Mouse (Mus musculus) MEL (cell line): ENCODE results near the gene B230307C23Rik. TPM values are rescaled to one million over a fixed set of nuclear protein-coding genes. Genes with fewer than 3 reads are reported as not detected.

ENCODE experiments used
- DNase-seq: peaks from one replicate; pipeline ENCODE4 v3.0.0; 2011; ENCODE audit warnings: low read depth, low spot score
- H3K27ac ChIP-seq: 2 replicates; pipeline ENCODE4 v1.5.1; 2012; ENCODE audit warnings: low read depth, mild to moderate bottlenecking, control low read depth, low read length, moderate library complexity; ENCODE audit not compliant: control insufficient read depth
- H3K27me3 ChIP-seq, 2 experiments: fragments of 150-350 bp in 1 of 2; sonication (generic) in 1 of 2; 2 replicates each; pipeline ENCODE4 v1.6.1; 2012; ENCODE audit warnings: low read length in 2 of 2, mild to moderate bottlenecking in 2 of 2, improper control_type of control experiment in 1 of 2, moderate library complexity in 1 of 2; ENCODE audit not compliant: insufficient read depth in 2 of 2, control insufficient read depth in 1 of 2
- H3K36me3 ChIP-seq, 2 experiments: 2 replicates each; pipeline ENCODE4 v1.6.1; 2012 to 2014; ENCODE audit warnings: low read length in 2 of 2, improper control_type of control experiment in 1 of 2, inconsistent platforms in 1 of 2, mild to moderate bottlenecking in 1 of 2; ENCODE audit not compliant: insufficient read depth in 2 of 2, control insufficient read depth in 1 of 2
- H3K4me1 ChIP-seq, 2 experiments: fragments of 150-350 bp in 1 of 2; sonication (generic) in 1 of 2; 2 replicates each; pipeline ENCODE4 v1.6.1; 2012; ENCODE audit warnings: low read length in 2 of 2, improper control_type of control experiment in 1 of 2, mild to moderate bottlenecking in 1 of 2; ENCODE audit not compliant: insufficient read depth in 2 of 2, control insufficient read depth in 1 of 2
- H3K4me3 ChIP-seq, 2 experiments: fragments of 150-350 bp in 1 of 2; sonication (generic) in 1 of 2; 2 replicates each; pipeline ENCODE4 v1.5.1; 2012; ENCODE audit warnings: low read depth in 2 of 2, low read length in 2 of 2, mild to moderate bottlenecking in 2 of 2, moderate library complexity in 2 of 2, control low read depth in 1 of 2, improper control_type of control experiment in 1 of 2; ENCODE audit not compliant: control insufficient read depth in 1 of 2, insufficient read depth in 1 of 2
- H3K79me2 ChIP-seq: 2 replicates; pipeline ENCODE4 v1.6.1; 2012; ENCODE audit warnings: mild to moderate bottlenecking, low read length, moderate library complexity; ENCODE audit not compliant: control insufficient read depth, poor library complexity, insufficient read depth
- H3K9ac ChIP-seq: 2 replicates; pipeline ENCODE4 v1.6.1; 2012; ENCODE audit warnings: low read depth, mild to moderate bottlenecking, control low read depth, low read length, moderate library complexity; ENCODE audit not compliant: control insufficient read depth, poor library complexity, severe bottlenecking
- H3K9me3 ChIP-seq: fragments of 150-350 bp; sonication (generic); replicated peaks from 2 replicates; pipeline ENCODE4 v1.6.1; 2012; ENCODE audit warnings: mild to moderate bottlenecking, low read length, improper control_type of control experiment, moderate library complexity; ENCODE audit not compliant: insufficient read depth
- BHLHE40 ChIP-seq: IDR thresholded peaks from 2 replicates; pipeline ENCODE4 v1.6.1; 2012; ENCODE audit warnings: low read depth, mild to moderate bottlenecking, inconsistent platforms, low read length, improper control_type of control experiment, borderline replicate concordance
- CHD2 ChIP-seq: IDR thresholded peaks from 2 replicates; pipeline ENCODE4 v1.6.1; 2011; ENCODE audit warnings: low read length, improper control_type of control experiment
- EP300 ChIP-seq, 2 experiments: IDR thresholded peaks; 2 replicates each; pipeline ENCODE4 v1.6.1; 2011; ENCODE audit warnings: improper control_type of control experiment in 2 of 2, low read length in 2 of 2, low read depth in 1 of 2, mild to moderate bottlenecking in 1 of 2
- JUND ChIP-seq: IDR thresholded peaks from 2 replicates; pipeline ENCODE4 v1.6.1; 2011; ENCODE audit warnings: low read depth, mild to moderate bottlenecking, improper control_type of control experiment, low read length
- KAT2A ChIP-seq: conservative IDR thresholded peaks from 2 replicates; pipeline ENCODE4 v1.6.1; 2012; ENCODE audit warnings: low read depth, low read length, improper control_type of control experiment, inconsistent platforms
- MAFK ChIP-seq: IDR thresholded peaks from 2 replicates; pipeline ENCODE4 v1.6.1; 2011; ENCODE audit warnings: low read depth, mild to moderate bottlenecking, low read length, improper control_type of control experiment, borderline replicate concordance
- MAX ChIP-seq: IDR thresholded peaks from 2 replicates; pipeline ENCODE4 v1.6.1; 2011; ENCODE audit warnings: low read length, improper control_type of control experiment
- MAZ ChIP-seq: IDR thresholded peaks from 2 replicates; pipeline ENCODE4 v1.6.1; 2012; ENCODE audit warnings: low read depth, mild to moderate bottlenecking, inconsistent platforms, low read length, improper control_type of control experiment
- MEF2A ChIP-seq: IDR thresholded peaks from 2 replicates; pipeline ENCODE4 v1.6.1; 2014; ENCODE audit warnings: low read depth, mild to moderate bottlenecking, inconsistent platforms, low read length, improper control_type of control experiment; ENCODE audit not compliant: poor library complexity, insufficient replicate concordance, severe bottlenecking; ENCODE audit errors: extremely low read depth
- MXI1 ChIP-seq: IDR thresholded peaks from 2 replicates; pipeline ENCODE4 v1.6.1; 2011; ENCODE audit warnings: mild to moderate bottlenecking, low read depth, low read length, improper control_type of control experiment
- MYB ChIP-seq: IDR thresholded peaks from 2 replicates; pipeline ENCODE4 v1.6.1; 2011; ENCODE audit warnings: mild to moderate bottlenecking, low read depth, low read length, improper control_type of control experiment
- MYC ChIP-seq: IDR thresholded peaks from 2 replicates; pipeline ENCODE4 v1.6.1; 2011; ENCODE audit warnings: low read depth, mild to moderate bottlenecking, low read length, improper control_type of control experiment, moderate library complexity
- NRF1 ChIP-seq: IDR thresholded peaks from 2 replicates; pipeline ENCODE4 v1.6.1; 2014; ENCODE audit warnings: low read depth, mild to moderate bottlenecking, inconsistent platforms, low read length, improper control_type of control experiment, moderate library complexity; ENCODE audit not compliant: poor library complexity, insufficient read depth, severe bottlenecking
- RAD21 ChIP-seq: IDR thresholded peaks from 2 replicates; pipeline ENCODE4 v1.6.1; 2011; ENCODE audit warnings: mild to moderate bottlenecking, low read depth, low read length, improper control_type of control experiment
- RCOR1 ChIP-seq: IDR thresholded peaks from 2 replicates; pipeline ENCODE4 v1.6.1; 2012; ENCODE audit warnings: low read depth, mild to moderate bottlenecking, inconsistent platforms, low read length, improper control_type of control experiment
- SIN3A ChIP-seq: IDR thresholded peaks from 2 replicates; pipeline ENCODE4 v1.6.1; 2012; ENCODE audit warnings: low read length, improper control_type of control experiment, inconsistent platforms
- SMC3 ChIP-seq: IDR thresholded peaks from 2 replicates; pipeline ENCODE4 v1.6.1; 2011; ENCODE audit warnings: low read depth, low read length, improper control_type of control experiment
- TAL1 ChIP-seq: IDR thresholded peaks from 2 replicates; pipeline ENCODE4 v1.6.1; 2012; ENCODE audit warnings: mild to moderate bottlenecking, inconsistent platforms, low read length, moderate library complexity, mixed read lengths
- TBP ChIP-seq: IDR thresholded peaks from 2 replicates; pipeline ENCODE4 v1.8.0; 2011; ENCODE audit warnings: low read depth, low read length, improper control_type of control experiment
- TCF12 ChIP-seq: IDR thresholded peaks from 2 replicates; pipeline ENCODE4 v1.6.1; 2014; ENCODE audit warnings: low read depth, mild to moderate bottlenecking, inconsistent platforms, low read length, improper control_type of control experiment, moderate library complexity
- USF1 ChIP-seq: IDR thresholded peaks from 2 replicates; pipeline ENCODE4 v1.6.1; 2014; ENCODE audit warnings: low read depth, mild to moderate bottlenecking, inconsistent platforms, low read length, improper control_type of control experiment, moderate library complexity
- USF2 ChIP-seq, 2 experiments: IDR thresholded peaks; 2 replicates each; pipeline ENCODE4 v1.6.1; 2011 to 2012; ENCODE audit warnings: improper control_type of control experiment in 2 of 2, low read length in 2 of 2, borderline replicate concordance in 1 of 2, inconsistent platforms in 1 of 2, low read depth in 1 of 2, mild to moderate bottlenecking in 1 of 2; ENCODE audit not compliant: insufficient read depth in 1 of 2
- ZMIZ1 ChIP-seq: IDR thresholded peaks from 2 replicates; pipeline ENCODE4 v1.6.1; 2012; ENCODE audit warnings: low read depth, mild to moderate bottlenecking, inconsistent platforms, low read length, improper control_type of control experiment, moderate library complexity
- polyA plus RNA-seq, 2 experiments: library from polyadenylated mRNA; stranded (reverse) in 1 of 2; unstranded in 1 of 2; fragments of >175 nt in 1 of 2; fragments of >200 nt in 1 of 2; gene quantifications; 2 replicates each; pipeline versions ENCODE4 v1.2.1 to v1.2.4; 2012; ENCODE audit warnings: low replicate concordance in 2 of 2, low read depth in 1 of 2; ENCODE audit not compliant: insufficient read length in 2 of 2, insufficient read depth in 1 of 2, missing spikeins in 1 of 2
- total RNA-seq: library from RNA; depleted of rRNA; stranded (reverse); fragments of 300-350 nt; gene quantifications from 2 replicates; pipeline ENCODE4 v1.2.3, GENCODE M21; 2012

The B230307C23Rik gene
- total and polyA plus RNA-seq, 3 experiments = 27.4 to 54.8 TPM; not detected in 1

GRCm38 (mm10) chr16:97962151-97962948 lies 34.8 kb upstream of the B230307C23Rik start, which contains the start of the genes C2cd2 and Zbtb21 (continued):
- TF ChIP-seq USF2 (IDR thresholded peaks at IDR 0.05; ENCODE audit: borderline replicate concordance in 1 of 2, insufficient read depth in 1 of 2, low read depth in 1 of 2, low read length in 2 of 2) (0 out of 4 replicates have a peak, but pooled peaks of 1 of the 2 experiments have one; percentile 40), KAT2A (peak; percentile 70), RCOR1 (no peak), SMC3 (0 out of 2 replicates have a peak, but pooled peaks have one; percentile 8), RAD21 (no peak), MXI1 (peak; percentile 76), CHD2 (no peak), ZMIZ1 (peak; percentile 91), MAX (peak; percentile 86), BHLHE40 (peak; percentile 97), NRF1 (peak; percentile 95), MEF2A (no peak)

- no peak overlapping the region for H3K4me3 ChIP-seq
- H3K27me3 ChIP-seq = no peaks in the 10 kb centered on the region
- H3K79me2 ChIP-seq = peaks cover 9% of the 10 kb centered on the region
- H3K9me3 ChIP-seq = no peaks in the 10 kb centered on the region
- H3K27ac ChIP-seq = no peak overlapping the region
- H3K9ac ChIP-seq = no peak overlapping the region
- no peak for TF ChIP-seq MAFK
- TF ChIP-seq TCF12 = no peak
- TF ChIP-seq CHD2 = no peak
- no peak for TF ChIP-seq MYC
- TF ChIP-seq USF2 (IDR thresholded peaks at IDR 0.05; ENCODE audit: borderline replicate concordance in 1 of 2, insufficient read depth in 1 of 2, low read depth in 1 of 2, low read length in 2 of 2) = no peak
- TF ChIP-seq JUND = no peak
- no peak; a peak in 1 of 4 replicates for TF ChIP-seq EP300 (IDR thresholded peaks at IDR 0.05; ENCODE audit: low read depth in 1 of 2, low read length in 2 of 2)
- TF ChIP-seq USF1 = no peak
- TF ChIP-seq MAZ = no peak
- TF ChIP-seq SIN3A = no peak
- no peak for TF ChIP-seq TBP
- TF ChIP-seq KAT2A = no peak
- TF ChIP-seq MXI1 = no peak
- no peak for TF ChIP-seq TAL1
- no peak for TF ChIP-seq MYB
- TF ChIP-seq, all 39 proteins: peak for 0
- Histone ChIP-seq H3K4me1 (peaks cover 12 to 29% of the 10 kb centered on the region in 2 experiments), H3K36me3 (peaks cover 0 to 32% of the 10 kb centered on the region in 2 experiments; a peak in 2 of 4 replicates)
- no peak for DNase-seq
These were observed 33.1 kb upstream of the B230307C23Rik start for GRCm38 (mm10) chr16:97963956-97964540.
